In genomic region chr3:69290294-69290693, GRCm38 (mm10) we compare ENCODE assay signal across 8 mouse cellular contexts. TPM values are rescaled to one million over a fixed set of nuclear protein-coding genes. Genes with fewer than 3 reads are reported as not detected.
A peak's percentile ranks its signal among the peaks of the same experiment; 100 is the strongest.
DNase-seq lines count a peak whose midpoint lies in the region; ATAC-seq and TF ChIP-seq lines count a peak whose summit lies in the region.

No protein-coding gene starts in this region.

- no peaks in the 10 kb centered on the region for H3K27me3 ChIP-seq in hindbrain, embryonic 13.5 days
- H3K27me3 ChIP-seq in hindbrain, embryonic 10.5 days (ENCODE audit: insufficient read depth, poor library complexity, severe bottlenecking): no peaks in the 10 kb centered on the region
- no peaks in the 10 kb centered on the region for H3K27me3 ChIP-seq in forebrain, postnatal 0 days (ENCODE audit: insufficient read depth, low read length)

- H3K4me3 ChIP-seq in hindbrain, embryonic 13.5 days: no peak overlapping the region
- no peak overlapping the region for H3K4me3 ChIP-seq in hindbrain, embryonic 10.5 days
- peak overlapping the region; percentile 24 for H3K4me3 ChIP-seq in forebrain, postnatal 0 days (ENCODE audit: low read depth, low read length)

- no peak for TF ChIP-seq CTCF in forebrain, postnatal 0 days (IDR thresholded peaks at IDR 0.05; ENCODE audit: low read depth)

- no peaks in the 10 kb centered on the region for H3K36me3 ChIP-seq in hindbrain, embryonic 13.5 days
- H3K36me3 ChIP-seq in hindbrain, embryonic 10.5 days: no peaks in the 10 kb centered on the region
- no peaks in the 10 kb centered on the region for H3K36me3 ChIP-seq in forebrain, postnatal 0 days (ENCODE audit: insufficient read depth)

- 0 out of 2 replicates have a peak, but pooled peaks cover 14% of the 10 kb centered on the region for H3K4me1 ChIP-seq in hindbrain, embryonic 13.5 days (replicated peaks)
- no peaks in the 10 kb centered on the region for H3K4me1 ChIP-seq in hindbrain, embryonic 10.5 days (replicated peaks)
- peaks cover 11% of the 10 kb centered on the region; the same call in 1 of the 2 replicates for H3K4me1 ChIP-seq in forebrain, postnatal 0 days (ENCODE audit: insufficient read depth)

- no peaks in the 10 kb centered on the region for H3K9me3 ChIP-seq in hindbrain, embryonic 13.5 days
- H3K9me3 ChIP-seq in hindbrain, embryonic 10.5 days: no peaks in the 10 kb centered on the region
- no peaks in the 10 kb centered on the region for H3K9me3 ChIP-seq in forebrain, postnatal 0 days (ENCODE audit: low read length)

- no peak overlapping the region for H3K9ac ChIP-seq in hindbrain, embryonic 13.5 days
- 0 out of 2 replicates have a peak overlapping the region, but pooled peaks have one; percentile 22 for H3K9ac ChIP-seq in forebrain, postnatal 0 days

- peak overlapping the region; percentile 25 for H3K4me2 ChIP-seq in hindbrain, embryonic 13.5 days
- H3K4me2 ChIP-seq in forebrain, postnatal 0 days (ENCODE audit: low read depth): peak overlapping the region; percentile 47

- intact Hi-C loops in left cerebral cortex, postnatal 25 days (cut with DNase I): no loop called here

- peak; percentile 92 for ATAC-seq in hindbrain, embryonic 13.5 days (ENCODE audit: low FRiP score)
- ATAC-seq in forebrain, postnatal 0 days: peak; percentile 73
- ATAC-seq in hematopoietic stem cell, adult 5-6 weeks (replicated peaks in 1 of 2; ENCODE audit: insufficient read depth in 1 of 2, low FRiP score in 2 of 2, low TSS enrichment in 1 of 2, low read depth in 1 of 2, poor library complexity in 2 of 2, severe bottlenecking in 2 of 2): peak; percentile 36 to 42; a peak in 3 of 4 replicates

- peak overlapping the region; percentile 55; the same call in 1 of the 2 replicates for H3K27ac ChIP-seq in hindbrain, embryonic 13.5 days
- H3K27ac ChIP-seq in hindbrain, embryonic 10.5 days: no peak overlapping the region
- no peak overlapping the region for H3K27ac ChIP-seq in forebrain, postnatal 0 days (ENCODE audit: low read depth, low read length)

- 52% methylated on average over 7 of the region's 7 CpGs for WGBS in hindbrain, embryonic 13.5 days
- 88% methylated on average over 7 of the region's 7 CpGs for WGBS in hindbrain, embryonic 10.5 days
- WGBS in forebrain, postnatal 0 days: 23% methylated on average over 7 of the region's 7 CpGs

- no peak for DNase-seq in hindbrain, embryonic 10.5 days (ENCODE audit: low spot score)
- peak; percentile 84 for DNase-seq in adrenal gland, adult 8-10 months
- DNase-seq in forebrain, postnatal 0 days: peak; percentile 58
- peak; percentile 20 to 35 for DNase-seq in left cerebral cortex, postnatal 25 days (ENCODE audit: low spot score in 2 of 2)
- DNase-seq in ovary, adult 18-20 months (ENCODE audit: low spot score): peak; percentile 45
- no peak for DNase-seq in embryo, embryonic 10.5 days (ENCODE audit: low spot score)

RNA-seq across cellular contexts. Expression of gene Ppm1l, which starts 26.4 kb away (rescaled TPM):
- polyA plus RNA-seq in hindbrain, embryonic 13.5 days (2015; fragmentation: Nextera tagmentation; extraction: Ambion mirVana): 22.6 and 23.9 TPM in 2 replicates
- polyA plus RNA-seq in hindbrain, embryonic 10.5 days (2016; fragmentation: Nextera tagmentation; extraction: Ambion mirVana): 13.3 and 17.3 TPM in 2 replicates
- 10 to 100 TPM; 15.4 to 22.2 (median 19.6) TPM for total RNA-seq in adrenal gland, adult 8-10 months (2022)
- total RNA-seq in forebrain, postnatal 0 days (2014; rRNA removed): 21.6 and 27.6 TPM in 2 replicates
- polyA plus RNA-seq in forebrain, postnatal 0 days (2015; fragmentation: Nextera tagmentation; extraction: Ambion mirVana): 13.2 and 19.2 TPM in 2 replicates
- 3.9 and 5.0 TPM in 2 replicates for total RNA-seq in hematopoietic stem cell, adult 5-6 weeks (2017)
- 10 to 100 TPM; 77.9 to 86.8 TPM for total RNA-seq in left cerebral cortex, postnatal 25 days (2021)

Comparison
In these comparisons a context has a peak if more than half of its experiments do, and no peak if none do; other contexts are left out.
1. ATAC-seq: peak in every context shown above with its lines; median percentile 92 in hindbrain, embryonic 13.5 days; 73 in forebrain, postnatal 0 days; 39 in hematopoietic stem cell, adult 5-6 weeks.
2. DNase-seq: peak in adrenal gland, adult 8-10 months (single experiment), forebrain, postnatal 0 days (single experiment), left cerebral cortex, postnatal 25 days (2 of 2) and ovary, adult 18-20 months (single experiment); none in hindbrain, embryonic 10.5 days (single experiment) and embryo, embryonic 10.5 days (single experiment).